Mouse (Mus musculus): ENCODE results near the gene Ypel4. TPM values are rescaled to one million over a fixed set of nuclear protein-coding genes. Genes with fewer than 3 reads are reported as not detected.

Gene Ypel4
- polyA plus RNA-seq, 1 experiment from 2014 or later: 1.6 TPM

- no peaks in the 10 kb centered on the region for H3K36me3 ChIP-seq (ENCODE audit: control insufficient read depth, insufficient read depth, low read length)
- H3K4me1 ChIP-seq (replicated peaks; ENCODE audit: control insufficient read depth, insufficient read depth): no peaks in the 10 kb centered on the region
- no peak overlapping the region for H3K9ac ChIP-seq (ENCODE audit: low read length)
- 55% methylated on average over 8 of the region's 8 CpGs for WGBS
- H3K27me3 ChIP-seq (ENCODE audit: control insufficient read depth, insufficient read depth, low read length): no peaks in the 10 kb centered on the region
- H3K9me3 ChIP-seq (ENCODE audit: control insufficient read depth, low read length): no peaks in the 10 kb centered on the region
- TF ChIP-seq EP300 (optimal IDR thresholded peaks at IDR 0.05) (no peak), CTCF (IDR thresholded peaks at IDR 0.05; ENCODE audit: low read depth) (no peak)
- ATAC-seq (ENCODE audit: low FRiP score, low TSS enrichment): no peak
- DNase-seq (ENCODE audit: low spot score): no peak
- no peak overlapping the region for H3K4me2 ChIP-seq (replicated peaks; ENCODE audit: low read depth)
- H3K4me3 ChIP-seq (ENCODE audit: low read depth, low read length): no peak overlapping the region
- no peak overlapping the region for H3K27ac ChIP-seq (replicated peaks)
Observed at GRCm38 (mm10) chr2:84760777-84761176, 26.9 kb downstream of the Ypel4 start.

GRCm38 (mm10) chr2:84761309-84761708 is 27.5 kb downstream of the Ypel4 start:
- Histone ChIP-seq H3K27ac (replicated peaks) (no peak overlapping the region), H3K36me3 (ENCODE audit: control insufficient read depth, insufficient read depth, low read length) (no peaks in the 10 kb centered on the region), H3K27me3 (ENCODE audit: control insufficient read depth, insufficient read depth, low read length) (no peaks in the 10 kb centered on the region), H3K4me2 (replicated peaks; ENCODE audit: low read depth) (no peak overlapping the region), H3K4me3 (ENCODE audit: low read depth, low read length) (no peak overlapping the region), H3K9me3 (ENCODE audit: control insufficient read depth, low read length) (no peaks in the 10 kb centered on the region), H3K4me1 (replicated peaks; ENCODE audit: control insufficient read depth, insufficient read depth) (no peaks in the 10 kb centered on the region), H3K9ac (ENCODE audit: low read length) (no peak overlapping the region)
- 64% methylated on average over 3 of the region's 3 CpGs for WGBS
- ATAC-seq (ENCODE audit: low FRiP score, low TSS enrichment): no peak
- no peak for TF ChIP-seq CTCF (IDR thresholded peaks at IDR 0.05; ENCODE audit: low read depth)
- TF ChIP-seq EP300 (optimal IDR thresholded peaks at IDR 0.05): no peak
- DNase-seq (ENCODE audit: low spot score): no peak

- 62% methylated on average over 1 of the region's 1 CpGs for WGBS
Observed at GRCm38 (mm10) chr2:84761840-84762239, 28.0 kb downstream of the Ypel4 start.

GRCm38 (mm10) chr2:84762295-84762694 is 28.4 kb downstream of the Ypel4 start:
- DNase-seq (ENCODE audit: low spot score): no peak
- Histone ChIP-seq H3K4me2 (replicated peaks; ENCODE audit: low read depth) (no peak overlapping the region), H3K36me3 (ENCODE audit: control insufficient read depth, insufficient read depth, low read length) (no peaks in the 10 kb centered on the region), H3K4me1 (replicated peaks; ENCODE audit: control insufficient read depth, insufficient read depth) (no peaks in the 10 kb centered on the region), H3K4me3 (ENCODE audit: low read depth, low read length) (no peak overlapping the region), H3K27me3 (ENCODE audit: control insufficient read depth, insufficient read depth, low read length) (no peaks in the 10 kb centered on the region), H3K9ac (ENCODE audit: low read length) (no peak overlapping the region), H3K9me3 (ENCODE audit: control insufficient read depth, low read length) (no peaks in the 10 kb centered on the region), H3K27ac (replicated peaks) (no peak overlapping the region)
- WGBS: 50% methylated on average over 4 of the region's 4 CpGs
- no peak for ATAC-seq (ENCODE audit: low FRiP score, low TSS enrichment)
- TF ChIP-seq EP300 (optimal IDR thresholded peaks at IDR 0.05) (no peak), CTCF (IDR thresholded peaks at IDR 0.05; ENCODE audit: low read depth) (no peak)

More at GRCm38 (mm10) chr2:84761840-84762239, 28.0 kb downstream of the Ypel4 start:
- no peak for TF ChIP-seq CTCF (IDR thresholded peaks at IDR 0.05; ENCODE audit: low read depth)
- TF ChIP-seq EP300 (optimal IDR thresholded peaks at IDR 0.05): no peak
- Histone ChIP-seq H3K4me3 (ENCODE audit: low read depth, low read length) (no peak overlapping the region), H3K4me2 (replicated peaks; ENCODE audit: low read depth) (no peak overlapping the region), H3K27me3 (ENCODE audit: control insufficient read depth, insufficient read depth, low read length) (no peaks in the 10 kb centered on the region), H3K4me1 (replicated peaks; ENCODE audit: control insufficient read depth, insufficient read depth) (no peaks in the 10 kb centered on the region), H3K36me3 (ENCODE audit: control insufficient read depth, insufficient read depth, low read length) (no peaks in the 10 kb centered on the region), H3K9ac (ENCODE audit: low read length) (no peak overlapping the region), H3K9me3 (ENCODE audit: control insufficient read depth, low read length) (no peaks in the 10 kb centered on the region), H3K27ac (replicated peaks) (no peak overlapping the region)
- no peak for ATAC-seq (ENCODE audit: low FRiP score, low TSS enrichment)
- DNase-seq (ENCODE audit: low spot score): no peak

GRCm38 (mm10) chr2:84762818-84763217 is 29.0 kb downstream of the Ypel4 start:
- Histone ChIP-seq H3K4me3 (ENCODE audit: low read depth, low read length) (no peak overlapping the region), H3K9me3 (ENCODE audit: control insufficient read depth, low read length) (no peaks in the 10 kb centered on the region)
- no peak for ATAC-seq (ENCODE audit: low FRiP score, low TSS enrichment)

GRCm38 (mm10) chr2:84770501-84770900 is 36.6 kb downstream of the Ypel4 start:
- Histone ChIP-seq H3K4me2 (replicated peaks; ENCODE audit: low read depth) (no peak overlapping the region), H3K27ac (replicated peaks) (no peak overlapping the region), H3K4me1 (replicated peaks; ENCODE audit: control insufficient read depth, insufficient read depth) (no peaks in the 10 kb centered on the region), H3K4me3 (ENCODE audit: low read depth, low read length) (no peak overlapping the region), H3K9ac (ENCODE audit: low read length) (no peak overlapping the region), H3K9me3 (ENCODE audit: control insufficient read depth, low read length) (no peaks in the 10 kb centered on the region), H3K36me3 (ENCODE audit: control insufficient read depth, insufficient read depth, low read length) (no peaks in the 10 kb centered on the region), H3K27me3 (ENCODE audit: control insufficient read depth, insufficient read depth, low read length) (no peaks in the 10 kb centered on the region)
- 71% methylated on average over 6 of the region's 6 CpGs for WGBS
- no peak for ATAC-seq (ENCODE audit: low FRiP score, low TSS enrichment)
- TF ChIP-seq EP300 (optimal IDR thresholded peaks at IDR 0.05) (no peak), CTCF (IDR thresholded peaks at IDR 0.05; ENCODE audit: low read depth) (no peak)
- no peak for DNase-seq (ENCODE audit: low spot score)

More at GRCm38 (mm10) chr2:84762818-84763217, 29.0 kb downstream of the Ypel4 start:
- no peak for DNase-seq (ENCODE audit: low spot score)
- Histone ChIP-seq H3K4me1 (replicated peaks; ENCODE audit: control insufficient read depth, insufficient read depth) (no peaks in the 10 kb centered on the region), H3K4me2 (replicated peaks; ENCODE audit: low read depth) (no peak overlapping the region), H3K9ac (ENCODE audit: low read length) (no peak overlapping the region), H3K27ac (replicated peaks) (no peak overlapping the region), H3K36me3 (ENCODE audit: control insufficient read depth, insufficient read depth, low read length) (no peaks in the 10 kb centered on the region), H3K27me3 (ENCODE audit: control insufficient read depth, insufficient read depth, low read length) (no peaks in the 10 kb centered on the region)
- WGBS: 57% methylated on average over 1 of the region's 1 CpGs
- TF ChIP-seq EP300 (optimal IDR thresholded peaks at IDR 0.05) (no peak), CTCF (IDR thresholded peaks at IDR 0.05; ENCODE audit: low read depth) (no peak)
